Mouse (Mus musculus) C2C12 (cell line): Measurements from ENCODE around the gene Iars2. TPM values are rescaled to one million over a fixed set of nuclear protein-coding genes. Genes with fewer than 3 reads are reported as not detected.

Source experiments
- H3K27me3 ChIP-seq: one replicate; pipeline ENCODE4 v1.6.1; 2011; ENCODE audit not compliant: control insufficient read depth, insufficient read depth, insufficient read length
- H3K36me3 ChIP-seq: one replicate; pipeline ENCODE4 v1.6.1; 2011; ENCODE audit not compliant: control insufficient read depth, insufficient read depth
- H3K4me3 ChIP-seq: one replicate; pipeline ENCODE4 v1.5.1; 2011; ENCODE audit warnings: mild to moderate bottlenecking, control low read depth; ENCODE audit not compliant: poor library complexity, insufficient read depth, severe bottlenecking
- H3K79me2 ChIP-seq: one replicate; pipeline ENCODE4 v1.6.1; 2011; ENCODE audit not compliant: control insufficient read depth, insufficient read depth
- H3K79me3 ChIP-seq: one replicate; pipeline ENCODE4 v1.6.1; 2011; ENCODE audit warnings: low read depth, control low read depth
- H3ac ChIP-seq: one replicate; pipeline ENCODE3; 2011; ENCODE audit warnings: low read depth; ENCODE audit not compliant: control insufficient read depth, insufficient read length
- CEBPB ChIP-seq: IDR thresholded peaks from one replicate; pipeline ENCODE4 v1.6.1; 2011; ENCODE audit warnings: low read depth, mild to moderate bottlenecking, control low read depth, moderate library complexity
- CTCF ChIP-seq: IDR thresholded peaks from one replicate; pipeline ENCODE4 v1.5.1; 2011; ENCODE audit not compliant: control insufficient read depth, insufficient read depth, insufficient read length
- FOSL1 ChIP-seq: IDR thresholded peaks from one replicate; pipeline ENCODE4 v1.8.0; 2011; ENCODE audit warnings: mild to moderate bottlenecking, low read length; ENCODE audit not compliant: poor library complexity, insufficient read depth, severe bottlenecking
- MAX ChIP-seq: IDR thresholded peaks from one replicate; pipeline ENCODE4 v1.6.1; 2011; ENCODE audit warnings: mild to moderate bottlenecking, control low read depth
- MYOD1 ChIP-seq: IDR thresholded peaks from one replicate; pipeline ENCODE4 v1.6.1; 2011; ENCODE audit warnings: low read depth; ENCODE audit not compliant: control insufficient read depth, insufficient read length
- MYOG ChIP-seq: IDR thresholded peaks from one replicate; pipeline ENCODE4 v1.6.1; 2011; ENCODE audit not compliant: control insufficient read depth, insufficient read length; ENCODE audit errors: extremely low read depth
- USF1 ChIP-seq: IDR thresholded peaks from one replicate; pipeline ENCODE4 v1.6.1; 2011; ENCODE audit warnings: low read depth, mild to moderate bottlenecking, control low read depth, moderate library complexity
- polyA plus RNA-seq: library from polyadenylated mRNA; unstranded; fragments of >200 nt; fragmentation: generic; extraction: Trizol; gene quantifications from one replicate; pipeline ENCODE4 v1.2.1, GENCODE M21; 2012; ENCODE audit warnings: missing spikeins

Iars2 gene
- polyA plus RNA-seq, 1 experiment: 18.4 TPM

GRCm38 (mm10) chr1:185308334-185308733, 20.9 kb downstream of the Iars2 start:
- H3K79me2 ChIP-seq: peaks cover 7% of the 10 kb centered on the region
- H3K36me3 ChIP-seq: peaks cover 30% of the 10 kb centered on the region
- no peaks in the 10 kb centered on the region for H3K79me3 ChIP-seq
- no peak for TF ChIP-seq USF1
- no peak overlapping the region for H3ac ChIP-seq
- H3K27me3 ChIP-seq: no peaks in the 10 kb centered on the region
- no peak overlapping the region for H3K4me3 ChIP-seq

- no peak overlapping the region for H3K4me3 ChIP-seq
- no peaks in the 10 kb centered on the region for H3K27me3 ChIP-seq
- H3K36me3 ChIP-seq: peaks cover 30% of the 10 kb centered on the region
- H3ac ChIP-seq: no peak overlapping the region
- peaks cover under 1% of the 10 kb centered on the region for H3K79me2 ChIP-seq
- H3K79me3 ChIP-seq: no peaks in the 10 kb centered on the region
- TF ChIP-seq CTCF: no peak
- no peak for TF ChIP-seq USF1
- no peak for TF ChIP-seq FOSL1
- TF ChIP-seq CEBPB: no peak
- TF ChIP-seq MYOG: no peak
- no peak for TF ChIP-seq MYOD1
- no peak for TF ChIP-seq MAX
Measured at GRCm38 (mm10) chr1:185307645-185308044, 21.6 kb downstream of the Iars2 start.

- Histone ChIP-seq H3K36me3 (peaks cover 24% of the 10 kb centered on the region), H3ac (no peak overlapping the region), H3K4me3 (no peak overlapping the region), H3K79me2 (no peaks in the 10 kb centered on the region), H3K79me3 (peaks cover 1% of the 10 kb centered on the region), H3K27me3 (no peaks in the 10 kb centered on the region)
- no peak for TF ChIP-seq CEBPB
- no peak for TF ChIP-seq MAX
- no peak for TF ChIP-seq MYOG
- no peak for TF ChIP-seq USF1
- TF ChIP-seq FOSL1: no peak
- TF ChIP-seq CTCF: no peak
- TF ChIP-seq MYOD1: no peak
Measured at GRCm38 (mm10) chr1:185306836-185307235, 22.4 kb downstream of the Iars2 start.

- no peaks in the 10 kb centered on the region for H3K79me2 ChIP-seq
- H3K4me3 ChIP-seq: no peak overlapping the region
- no peaks in the 10 kb centered on the region for H3K27me3 ChIP-seq
- H3K79me3 ChIP-seq: peaks cover 1% of the 10 kb centered on the region
- no peak overlapping the region for H3ac ChIP-seq
- TF ChIP-seq USF1: no peak
- no peak for TF ChIP-seq FOSL1
- no peak for TF ChIP-seq MYOG
- no peak for TF ChIP-seq CTCF
- no peak for TF ChIP-seq MYOD1
- TF ChIP-seq MAX: no peak
- no peak for TF ChIP-seq CEBPB
- H3K36me3 ChIP-seq: peaks cover 17% of the 10 kb centered on the region
Measured at GRCm38 (mm10) chr1:185302816-185303215, 26.4 kb downstream of the Iars2 start.

- TF ChIP-seq MYOD1 (no peak), MYOG (no peak), CEBPB (no peak), FOSL1 (no peak), MAX (no peak), USF1 (no peak), CTCF (no peak)
- Histone ChIP-seq H3ac (no peak overlapping the region), H3K79me3 (peaks cover 1% of the 10 kb centered on the region), H3K36me3 (peaks cover 27% of the 10 kb centered on the region), H3K79me2 (no peaks in the 10 kb centered on the region), H3K27me3 (no peaks in the 10 kb centered on the region), H3K4me3 (no peak overlapping the region)
Measured at GRCm38 (mm10) chr1:185298496-185298895, 30.7 kb downstream of the Iars2 start.

- H3K79me2 ChIP-seq: no peaks in the 10 kb centered on the region
- no peak overlapping the region for H3K4me3 ChIP-seq
- H3ac ChIP-seq: no peak overlapping the region
- H3K27me3 ChIP-seq: no peaks in the 10 kb centered on the region
- H3K79me3 ChIP-seq: no peaks in the 10 kb centered on the region
- H3K36me3 ChIP-seq: peaks cover 34% of the 10 kb centered on the region
- TF ChIP-seq USF1 (no peak), CTCF (no peak), CEBPB (no peak), FOSL1 (no peak), MYOD1 (no peak), MYOG (no peak), MAX (no peak)
Measured at GRCm38 (mm10) chr1:185296850-185297249, 32.3 kb downstream of the Iars2 start.
